Mouse (Mus musculus): Measurements from ENCODE around the gene Mettl27. TPM values are rescaled to one million over a fixed set of nuclear protein-coding genes. Genes with fewer than 3 reads are reported as not detected.

Mettl27 gene
- polyA plus RNA-seq (2014; fragmentation: Nextera tagmentation; extraction: Ambion mirVana), result 8.3 and 8.6 TPM in 2 replicates

DNA sequence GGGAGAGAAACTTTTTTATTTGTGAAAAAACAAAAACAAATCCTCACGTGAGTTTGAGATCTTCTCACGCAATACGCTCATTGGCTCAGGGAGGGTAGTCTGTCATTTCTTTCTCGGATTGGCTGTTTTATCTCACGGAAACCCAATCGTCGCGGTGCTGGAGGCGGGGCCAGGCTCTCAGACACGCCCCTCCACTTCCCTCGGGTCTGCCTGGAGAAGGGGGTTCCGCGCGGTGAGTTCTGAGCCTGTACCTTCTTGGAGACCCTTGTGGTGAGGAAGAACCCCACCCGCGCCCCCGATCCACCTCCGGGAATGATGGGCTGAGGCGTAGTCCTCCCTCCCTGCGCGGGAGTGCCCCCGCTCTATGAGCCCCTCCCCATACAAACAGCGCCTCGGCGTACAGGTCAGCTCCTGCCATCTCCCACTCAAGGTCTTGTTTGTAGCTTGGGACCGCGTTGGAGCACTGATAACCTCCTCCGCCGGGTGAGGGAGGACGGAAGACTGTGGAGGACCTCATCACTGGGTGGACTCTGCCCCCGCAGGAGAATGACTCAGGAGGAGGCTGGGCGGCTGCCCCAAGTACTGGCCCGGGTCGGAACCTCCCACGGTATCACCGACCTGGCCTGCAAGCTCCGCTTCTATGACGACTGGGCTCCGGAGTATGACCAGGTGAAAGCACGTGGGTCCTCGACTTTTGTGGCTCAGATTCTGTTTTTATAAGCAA lies at the start of gene Mettl27:
Mettl27 (plus strand) TSS at position 190 of the 724 bp plus-strand sequence.
- peak; percentile 93 for ATAC-seq (ENCODE audit: low FRiP score)
- DNase-seq (ENCODE audit: low spot score), result peak; percentile 92
- Histone ChIP-seq H3K9me3 (ENCODE audit: control insufficient read depth, low read length) (no peaks in the 10 kb centered on the region), H3K27me3 (ENCODE audit: control insufficient read depth, insufficient read depth, low read length) (no peaks in the 10 kb centered on the region), H3K4me1 (replicated peaks; ENCODE audit: control insufficient read depth, insufficient read depth, low read length) (no peaks in the 10 kb centered on the region), H3K36me3 (ENCODE audit: control insufficient read depth, insufficient read depth, low read length) (no peaks in the 10 kb centered on the region), H3K9ac (ENCODE audit: low read depth, low read length) (peak within 1 kb of the TSS; percentile 59), H3K4me3 (ENCODE audit: low read depth, low read length) (peak within 1 kb of the TSS; percentile 46), H3K27ac (ENCODE audit: low read depth, low read length) (peak within 1 kb of the TSS; percentile 24; the same call in 1 of the 2 replicates), H3K4me2 (replicated peaks; ENCODE audit: low read depth, low read length) (peak within 1 kb of the TSS; percentile 75)
- WGBS, result 2% methylated on average over 41 of the region's 41 CpGs

DNA sequence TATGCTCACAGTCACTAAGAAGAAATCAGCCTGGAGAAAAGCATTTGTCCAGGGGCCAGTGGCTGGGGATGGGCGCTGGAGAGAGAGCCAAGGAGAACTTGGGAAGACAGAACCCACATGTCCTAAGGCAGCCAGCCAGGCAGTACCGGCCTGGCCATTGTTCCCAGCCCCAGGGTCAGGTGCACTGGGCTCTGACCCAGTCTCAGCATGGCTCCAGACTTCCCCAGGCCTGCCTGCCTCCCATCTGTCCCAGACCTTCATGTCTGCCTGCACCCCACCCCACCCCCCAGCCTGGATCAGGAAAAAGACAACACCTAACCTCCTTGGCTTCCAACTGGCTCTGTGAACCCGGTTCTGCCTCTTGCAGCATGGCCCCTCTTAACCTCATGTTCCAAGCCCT lies 49.1 kb upstream of the Mettl27 start:
- Histone ChIP-seq H3K4me3 (ENCODE audit: low read depth, low read length) (no peak overlapping the region), H3K4me2 (replicated peaks; ENCODE audit: low read depth, low read length) (no peak overlapping the region), H3K9me3 (ENCODE audit: control insufficient read depth, low read length) (no peaks in the 10 kb centered on the region), H3K27ac (ENCODE audit: low read depth, low read length) (no peak overlapping the region), H3K9ac (ENCODE audit: low read depth, low read length) (no peak overlapping the region), H3K36me3 (ENCODE audit: control insufficient read depth, insufficient read depth, low read length) (no peaks in the 10 kb centered on the region), H3K27me3 (ENCODE audit: control insufficient read depth, insufficient read depth, low read length) (no peaks in the 10 kb centered on the region), H3K4me1 (replicated peaks; ENCODE audit: control insufficient read depth, insufficient read depth, low read length) (no peaks in the 10 kb centered on the region)
- ATAC-seq (ENCODE audit: low FRiP score) (no peak), DNase-seq (ENCODE audit: low spot score) (no peak)
- 51% methylated on average over 3 of the region's 3 CpGs for WGBS

DNA sequence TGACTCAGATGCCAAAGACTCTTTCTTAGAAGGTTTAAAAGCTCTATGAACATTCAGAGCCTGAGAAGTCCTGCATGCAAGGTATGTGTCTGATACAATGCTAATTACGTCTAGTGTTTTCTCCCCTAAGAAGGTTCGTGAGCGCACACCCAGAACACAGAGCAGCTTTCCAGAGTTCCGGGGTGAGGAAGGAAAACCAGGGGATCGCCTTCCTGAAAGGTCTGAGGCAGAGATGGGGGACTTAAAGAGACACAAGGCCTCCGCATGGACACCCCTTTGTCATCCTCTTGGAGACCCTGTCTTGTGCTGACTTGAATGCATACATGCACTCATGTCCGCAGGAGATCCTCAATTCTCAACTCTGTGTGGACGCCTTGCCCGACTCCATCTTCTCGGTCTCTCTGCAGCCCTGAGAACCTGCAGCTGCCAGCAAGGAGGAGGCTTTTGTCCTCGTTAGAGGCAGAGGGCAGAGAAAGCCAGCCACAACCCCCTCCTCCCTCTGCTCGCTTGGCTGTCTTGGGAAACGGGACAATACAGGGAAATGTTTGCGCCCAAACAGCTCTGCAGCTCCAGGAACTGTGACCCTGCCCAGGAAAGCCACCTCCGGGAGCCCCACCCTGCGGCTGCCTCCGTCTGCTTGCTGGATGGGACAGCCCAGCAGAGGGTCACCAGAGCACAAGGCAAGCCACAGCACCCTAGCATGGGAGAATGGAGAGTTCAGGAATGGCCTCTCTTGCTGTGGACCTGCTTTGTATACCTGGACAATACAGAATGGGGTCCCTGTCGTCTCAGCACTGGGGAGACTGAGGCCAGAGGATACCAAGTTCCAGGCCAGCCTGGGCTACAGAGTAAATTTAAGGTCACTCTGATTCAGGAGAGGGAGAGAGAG lies 44.5 kb upstream of the Mettl27 start:
- H3K9me3 ChIP-seq (ENCODE audit: control insufficient read depth, low read length), result no peaks in the 10 kb centered on the region
- no peak overlapping the region for H3K4me3 ChIP-seq (ENCODE audit: low read depth, low read length)
- no peak overlapping the region for H3K27ac ChIP-seq (ENCODE audit: low read depth, low read length)
- DNase-seq (ENCODE audit: low spot score) (peak; percentile 33), ATAC-seq (ENCODE audit: low FRiP score) (no peak)
- no peaks in the 10 kb centered on the region for H3K4me1 ChIP-seq (replicated peaks; ENCODE audit: control insufficient read depth, insufficient read depth, low read length)
- 51% methylated on average over 18 of the region's 18 CpGs for WGBS
- H3K9ac ChIP-seq (ENCODE audit: low read depth, low read length), result 0 out of 2 replicates have a peak overlapping the region, but pooled peaks have one; percentile 23
- H3K4me2 ChIP-seq (replicated peaks; ENCODE audit: low read depth, low read length), result no peak overlapping the region
- no peaks in the 10 kb centered on the region for H3K36me3 ChIP-seq (ENCODE audit: control insufficient read depth, insufficient read depth, low read length)
- no peaks in the 10 kb centered on the region for H3K27me3 ChIP-seq (ENCODE audit: control insufficient read depth, insufficient read depth, low read length)

DNA sequence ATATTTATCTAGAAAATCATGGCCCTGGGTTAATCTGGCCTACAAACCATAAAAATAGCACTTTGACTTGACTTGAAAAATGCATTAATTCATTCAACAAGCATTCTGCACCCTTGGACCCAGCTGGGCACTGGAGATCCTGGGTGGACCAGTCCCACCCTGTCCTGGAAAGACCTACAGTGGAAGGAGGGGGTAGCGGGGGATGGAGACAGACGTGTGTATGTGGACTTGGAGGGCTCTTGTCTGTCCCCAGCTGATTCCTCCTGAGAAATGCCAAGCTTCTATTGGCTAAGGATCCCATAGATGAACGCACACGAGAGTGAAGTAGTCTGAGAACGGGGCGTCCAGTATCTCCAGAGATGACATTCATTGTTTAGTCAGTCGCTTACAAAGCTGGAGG lies 43.7 kb upstream of the Mettl27 start:
- 88% methylated on average over 7 of the region's 7 CpGs for WGBS
- H3K4me3 ChIP-seq (ENCODE audit: low read depth, low read length), result no peak overlapping the region
- H3K9ac ChIP-seq (ENCODE audit: low read depth, low read length), result no peak overlapping the region
- H3K27me3 ChIP-seq (ENCODE audit: control insufficient read depth, insufficient read depth, low read length), result no peaks in the 10 kb centered on the region
- H3K9me3 ChIP-seq (ENCODE audit: control insufficient read depth, low read length), result no peaks in the 10 kb centered on the region
- no peak for DNase-seq (ENCODE audit: low spot score)
- no peak for ATAC-seq (ENCODE audit: low FRiP score)
- H3K4me1 ChIP-seq (replicated peaks; ENCODE audit: control insufficient read depth, insufficient read depth, low read length), result no peaks in the 10 kb centered on the region
- no peak overlapping the region for H3K4me2 ChIP-seq (replicated peaks; ENCODE audit: low read depth, low read length)
- H3K27ac ChIP-seq (ENCODE audit: low read depth, low read length), result no peak overlapping the region
- no peaks in the 10 kb centered on the region for H3K36me3 ChIP-seq (ENCODE audit: control insufficient read depth, insufficient read depth, low read length)

GRCm38 (mm10) chr5:134890601-134891054 lies 41.5 kb upstream of the Mettl27 start:
- ATAC-seq (ENCODE audit: low FRiP score) (no peak), DNase-seq (ENCODE audit: low spot score) (no peak)
- Histone ChIP-seq H3K4me3 (ENCODE audit: low read depth, low read length) (no peak overlapping the region), H3K27ac (ENCODE audit: low read depth, low read length) (no peak overlapping the region), H3K4me1 (replicated peaks; ENCODE audit: control insufficient read depth, insufficient read depth, low read length) (no peaks in the 10 kb centered on the region), H3K36me3 (ENCODE audit: control insufficient read depth, insufficient read depth, low read length) (no peaks in the 10 kb centered on the region), H3K9me3 (ENCODE audit: control insufficient read depth, low read length) (no peaks in the 10 kb centered on the region), H3K4me2 (replicated peaks; ENCODE audit: low read depth, low read length) (no peak overlapping the region), H3K27me3 (ENCODE audit: control insufficient read depth, insufficient read depth, low read length) (no peaks in the 10 kb centered on the region), H3K9ac (ENCODE audit: low read depth, low read length) (no peak overlapping the region)
- WGBS, result 84% methylated on average over 6 of the region's 6 CpGs

GRCm38 (mm10) chr5:134891552-134891951 lies 40.6 kb upstream of the Mettl27 start:
- Histone ChIP-seq H3K36me3 (ENCODE audit: control insufficient read depth, insufficient read depth, low read length) (no peaks in the 10 kb centered on the region), H3K4me1 (replicated peaks; ENCODE audit: control insufficient read depth, insufficient read depth, low read length) (no peaks in the 10 kb centered on the region), H3K27me3 (ENCODE audit: control insufficient read depth, insufficient read depth, low read length) (no peaks in the 10 kb centered on the region), H3K9me3 (ENCODE audit: control insufficient read depth, low read length) (no peaks in the 10 kb centered on the region), H3K4me2 (replicated peaks; ENCODE audit: low read depth, low read length) (no peak overlapping the region), H3K4me3 (ENCODE audit: low read depth, low read length) (no peak overlapping the region), H3K9ac (ENCODE audit: low read depth, low read length) (no peak overlapping the region), H3K27ac (ENCODE audit: low read depth, low read length) (no peak overlapping the region)
- WGBS, result 62% methylated on average over 8 of the region's 8 CpGs
- DNase-seq (ENCODE audit: low spot score) (no peak), ATAC-seq (ENCODE audit: low FRiP score) (no peak)

GRCm38 (mm10) chr5:134892717-134893116 lies 39.5 kb upstream of the Mettl27 start:
- 78% methylated on average over 5 of the region's 5 CpGs for WGBS
- H3K9me3 ChIP-seq (ENCODE audit: control insufficient read depth, low read length), result no peaks in the 10 kb centered on the region
- H3K27me3 ChIP-seq (ENCODE audit: control insufficient read depth, insufficient read depth, low read length), result no peaks in the 10 kb centered on the region
- no peaks in the 10 kb centered on the region for H3K4me1 ChIP-seq (replicated peaks; ENCODE audit: control insufficient read depth, insufficient read depth, low read length)
- H3K36me3 ChIP-seq (ENCODE audit: control insufficient read depth, insufficient read depth, low read length), result no peaks in the 10 kb centered on the region
- H3K4me3 ChIP-seq (ENCODE audit: low read depth, low read length), result no peak overlapping the region
- no peak for DNase-seq (ENCODE audit: low spot score)
- H3K4me2 ChIP-seq (replicated peaks; ENCODE audit: low read depth, low read length), result no peak overlapping the region
- H3K27ac ChIP-seq (ENCODE audit: low read depth, low read length), result no peak overlapping the region
- no peak overlapping the region for H3K9ac ChIP-seq (ENCODE audit: low read depth, low read length)
- ATAC-seq (ENCODE audit: low FRiP score), result no peak

- Histone ChIP-seq H3K9me3 (ENCODE audit: control insufficient read depth, low read length) (no peaks in the 10 kb centered on the region), H3K36me3 (ENCODE audit: control insufficient read depth, insufficient read depth, low read length) (no peaks in the 10 kb centered on the region), H3K27me3 (ENCODE audit: control insufficient read depth, insufficient read depth, low read length) (no peaks in the 10 kb centered on the region), H3K27ac (ENCODE audit: low read depth, low read length) (no peak overlapping the region), H3K4me3 (ENCODE audit: low read depth, low read length) (no peak overlapping the region), H3K4me1 (replicated peaks; ENCODE audit: control insufficient read depth, insufficient read depth, low read length) (no peaks in the 10 kb centered on the region), H3K4me2 (replicated peaks; ENCODE audit: low read depth, low read length) (no peak overlapping the region), H3K9ac (ENCODE audit: low read depth, low read length) (no peak overlapping the region)
- ATAC-seq (ENCODE audit: low FRiP score) (no peak), DNase-seq (ENCODE audit: low spot score) (peak; percentile 24)
- 68% methylated on average over 8 of the region's 8 CpGs for WGBS
Measured at GRCm38 (mm10) chr5:134895291-134895690, 36.9 kb upstream of the Mettl27 start.
